32 mouse cellular contexts compared by ENCODE assay signal in genomic region chr6:50398324-50398723, GRCm38 (mm10). TPM values are rescaled to one million over a fixed set of nuclear protein-coding genes. Genes with fewer than 3 reads are reported as not detected.
DNase-seq lines count a peak whose midpoint lies in the region; ATAC-seq and TF ChIP-seq lines count a peak whose summit lies in the region.
"Had no signal": no experiment of that assay in that cellular context is flagged by ENCODE, and none has a peak within 500 bp of the region (broad histone marks: within the 10 kb centered on the region; RNA-seq: fewer than 3 reads in every experiment).

No protein-coding gene starts in this region.

- no peak for TF ChIP-seq CTCF in cortical plate, adult 2 months (IDR thresholded peaks at IDR 0.05; ENCODE audit: extremely low read depth, insufficient read depth, low read length)
- TF ChIP-seq CTCF in kidney, adult 2 months (conservative IDR thresholded peaks at IDR 0.05; ENCODE audit: insufficient read depth, insufficient read length, low read depth, low read length), result no peak

- DNase-seq in kidney, adult 2 months, result peak; percentile 86
- DNase-seq in kidney, postnatal 36 days, result peak; percentile 62 to 81
- no peak for DNase-seq in forebrain, embryonic 11.5 days (ENCODE audit: low spot score)
- no peak for DNase-seq in layer of hippocampus, postnatal 14 days (ENCODE audit: low spot score in 2 of 2)
- no peak for DNase-seq in lung, adult 18-20 months
- DNase-seq: adrenal gland, postnatal 10 days; cerebellum, adult 11 months; cerebellum, adult 9-10 months; cerebellum, postnatal 36 days; embryo, embryonic 11 days; gastrocnemius, postnatal 25 days; heart, adult 18-20 months; heart, postnatal 36 days; layer of hippocampus, postnatal 36 days; liver; lung, embryonic 14.5 days; lung, postnatal 14 days; right cerebral cortex, postnatal 4 days; thymus, adult 18-20 months; thymus, postnatal 25 days had no signal

- H3K36me3 ChIP-seq in kidney, adult 2 months (ENCODE audit: control insufficient read depth, insufficient read depth, low read length), result no peaks in the 10 kb centered on the region
- no peaks in the 10 kb centered on the region for H3K36me3 ChIP-seq in kidney, embryonic 16.5 days (ENCODE audit: insufficient read depth, low read length)
- H3K36me3 ChIP-seq in forebrain, embryonic 11.5 days (ENCODE audit: control insufficient read depth, insufficient read depth, low read length), result no peaks in the 10 kb centered on the region
- H3K36me3 ChIP-seq: embryonic facial prominence, embryonic 12.5 days; hindbrain, embryonic 12.5 days; midbrain, embryonic 10.5 days had no signal

- H3K4me1 ChIP-seq in cortical plate, adult 2 months (ENCODE audit: control insufficient read depth, insufficient read depth, low read length), result peaks cover 21% of the 10 kb centered on the region
- H3K4me1 ChIP-seq in kidney, adult 2 months (ENCODE audit: control insufficient read depth, insufficient read depth, low read length), result peaks cover 49% of the 10 kb centered on the region
- peaks cover 49% of the 10 kb centered on the region for H3K4me1 ChIP-seq in kidney, embryonic 16.5 days (ENCODE audit: insufficient read depth, low read length)
- H3K4me1 ChIP-seq in forebrain, embryonic 11.5 days (replicated peaks; ENCODE audit: control insufficient read depth, insufficient read depth, low read length), result no peaks in the 10 kb centered on the region; the same call in 1 of the 2 replicates

- no peaks in the 10 kb centered on the region for H3K27me3 ChIP-seq in kidney, adult 2 months (replicated peaks; ENCODE audit: control insufficient read depth, insufficient read depth, low read length)
- H3K27me3 ChIP-seq in kidney, embryonic 16.5 days (ENCODE audit: insufficient read depth, low read length), result no peaks in the 10 kb centered on the region
- H3K27me3 ChIP-seq in forebrain, embryonic 11.5 days (ENCODE audit: control insufficient read depth, insufficient read depth, low read length), result no peaks in the 10 kb centered on the region
- H3K27me3 ChIP-seq: embryonic facial prominence, embryonic 12.5 days; hindbrain, embryonic 12.5 days; Patski had no signal

- WGBS in kidney, adult 2 months, result 65% methylated on average over 6 of the region's 6 CpGs
- 73% methylated on average over 6 of the region's 6 CpGs for WGBS in kidney, embryonic 16.5 days
- 92% methylated on average over 6 of the region's 6 CpGs for WGBS in forebrain, embryonic 11.5 days

- peak; percentile 89 for ATAC-seq in kidney, embryonic 16.5 days (ENCODE audit: low FRiP score, low TSS enrichment)
- no peak for ATAC-seq in forebrain, embryonic 11.5 days (replicated peaks; ENCODE audit: low FRiP score)
- ATAC-seq: hindbrain, postnatal 0 days; intestine, embryonic 16.5 days; midbrain, embryonic 16.5 days had no signal

- H3K27ac ChIP-seq in cortical plate, adult 2 months (ENCODE audit: insufficient read depth, low read length), result peak overlapping the region; percentile 21; the same call in 1 of the 2 replicates
- H3K27ac ChIP-seq in kidney, adult 2 months (ENCODE audit: insufficient read depth, low read depth, low read length), result peak overlapping the region; percentile 94
- peak overlapping the region; percentile 80 for H3K27ac ChIP-seq in kidney, embryonic 16.5 days (ENCODE audit: low read length)
- no peak overlapping the region for H3K27ac ChIP-seq in forebrain, embryonic 11.5 days (ENCODE audit: low read depth, low read length)
- H3K27ac ChIP-seq: embryonic facial prominence, embryonic 12.5 days; hindbrain, embryonic 12.5 days; hindbrain, postnatal 0 days; liver, embryonic 14.5 days; midbrain, embryonic 10.5 days; stomach, postnatal 0 days had no signal

- H3K4me3 ChIP-seq in cortical plate, adult 2 months (ENCODE audit: insufficient read depth, low read length), result no peak overlapping the region
- no peak overlapping the region for H3K4me3 ChIP-seq in kidney, adult 2 months (ENCODE audit: insufficient read depth, low read depth, low read length)
- no peak overlapping the region for H3K4me3 ChIP-seq in kidney, embryonic 16.5 days (ENCODE audit: low read length)
- H3K4me3 ChIP-seq in forebrain, embryonic 11.5 days (ENCODE audit: low read depth, low read length), result no peak overlapping the region
- H3K4me3 ChIP-seq: embryonic facial prominence, embryonic 12.5 days; hindbrain, embryonic 12.5 days; midbrain, embryonic 10.5 days had no signal

- no peak overlapping the region for H3K4me2 ChIP-seq in kidney, embryonic 16.5 days (replicated peaks; ENCODE audit: low read depth, low read length)
- no peak overlapping the region for H3K4me2 ChIP-seq in forebrain, embryonic 11.5 days (ENCODE audit: low read depth, low read length, severe bottlenecking)
- H3K4me2 ChIP-seq: embryonic facial prominence, embryonic 12.5 days; heart, embryonic 11.5 days; hindbrain, embryonic 12.5 days; lung, embryonic 14.5 days had no signal

- 0 out of 2 replicates have a peak overlapping the region, but pooled peaks have one; percentile 13 for H3K9ac ChIP-seq in kidney, embryonic 16.5 days (replicated peaks; ENCODE audit: low read length)
- no peak overlapping the region for H3K9ac ChIP-seq in forebrain, embryonic 11.5 days (ENCODE audit: low read length)
- H3K9ac ChIP-seq: embryonic facial prominence, embryonic 12.5 days; hindbrain, embryonic 12.5 days; liver, embryonic 14.5 days; lung, embryonic 14.5 days had no signal

- TF ChIP-seq POLR2A in cortical plate, adult 2 months (IDR thresholded peaks at IDR 0.05; ENCODE audit: extremely low read depth, insufficient read depth, low read length), result no peak
- no peak for TF ChIP-seq POLR2A in kidney, adult 2 months (IDR thresholded peaks at IDR 0.05; ENCODE audit: low read depth, low read length)

- H3K9me3 ChIP-seq in kidney, embryonic 16.5 days (ENCODE audit: low read length), result no peaks in the 10 kb centered on the region
- no peaks in the 10 kb centered on the region for H3K9me3 ChIP-seq in forebrain, embryonic 11.5 days (ENCODE audit: control insufficient read depth, low read length)
- H3K9me3 ChIP-seq: embryonic facial prominence, embryonic 12.5 days; hindbrain, embryonic 12.5 days; midbrain, embryonic 10.5 days had no signal

RNA-seq across cellular contexts. Expression of gene Osbpl3, which starts 57.7 kb away (rescaled TPM):
- polyA plus RNA-seq in cortical plate, adult 2 months (2012; rRNA removed), result 26.1 and 32.2 TPM in 2 replicates
- polyA plus RNA-seq in kidney, adult 2 months (2012; rRNA removed), result 33.0 and 36.1 TPM in 2 replicates
- polyA plus RNA-seq in kidney, embryonic 16.5 days (2015; fragmentation: Nextera tagmentation; extraction: Ambion mirVana), result 18.2 and 22.5 TPM in 2 replicates
- polyA plus RNA-seq in forebrain, embryonic 11.5 days (2014; fragmentation: Nextera tagmentation; extraction: Ambion mirVana), result 7.8 and 8.7 TPM in 2 replicates
- total RNA-seq in layer of hippocampus, postnatal 14 days (2021), result 10 to 100 TPM; 14.3 to 15.2 TPM

Comparison
In these comparisons a context has a peak if more than half of its experiments do, and no peak if none do; other contexts are left out.
1. DNase-seq: peak in kidney, adult 2 months (single experiment) and kidney, postnatal 36 days (2 of 2); none in forebrain, embryonic 11.5 days (single experiment), layer of hippocampus, postnatal 14 days (0 of 2) and lung, adult 18-20 months (0 of 2).